Mouse (Mus musculus) forebrain, embryonic 12.5 days (tissue): ENCODE data around the gene Retnlg. TPM values are rescaled to one million over a fixed set of nuclear protein-coding genes. Genes with fewer than 3 reads are reported as not detected.

Source experiments
- ATAC-seq: fragments of 200-750 bp; cut with Nextera tagmentation; 2 replicates; pipeline ENCODE4 v1.8.0; 2017; ENCODE audit warnings: moderate TSS enrichment; ENCODE audit not compliant: low FRiP score
- H3K27ac ChIP-seq: fragments of 300-500 bp; sonication (generic); 2 replicates; pipeline ENCODE4 v1.5.1; 2016; ENCODE audit warnings: mild to moderate bottlenecking
- H3K27me3 ChIP-seq: fragments of 300-500 bp; sonication (generic); 2 replicates; pipeline ENCODE4 v1.6.1; 2016; ENCODE audit warnings: mild to moderate bottlenecking
- H3K36me3 ChIP-seq: fragments of 300-500 bp; sonication (generic); replicated peaks from 2 replicates; pipeline ENCODE4 v1.6.1; 2016; ENCODE audit warnings: mild to moderate bottlenecking
- H3K4me1 ChIP-seq: fragments of 300-500 bp; sonication (generic); 2 replicates; pipeline ENCODE4 v1.6.1; 2016
- H3K4me2 ChIP-seq: fragments of 300-500 bp; sonication (generic); 2 replicates; pipeline ENCODE4 v1.6.1; 2016; ENCODE audit warnings: mild to moderate bottlenecking, moderate library complexity
- H3K4me3 ChIP-seq: fragments of 300-500 bp; sonication (generic); replicated peaks from 2 replicates; pipeline ENCODE4 v1.5.1; 2016; ENCODE audit warnings: mild to moderate bottlenecking
- H3K9ac ChIP-seq: fragments of 300-500 bp; sonication (generic); 2 replicates; pipeline ENCODE4 v1.6.1; 2016; ENCODE audit warnings: mild to moderate bottlenecking
- H3K9me3 ChIP-seq: fragments of 300-500 bp; sonication (generic); 2 replicates; pipeline ENCODE4 v1.6.1; 2016
- WGBS: fragments of 180-500 bp; shearing (Covaris S2); methylation state at CpG from one replicate; pipeline ENCODE4 v1.1.7; 2016; 5-methylcytosine and 5-hydroxymethylcytosine counted together
- polyA plus RNA-seq: library from polyadenylated mRNA; unstranded; fragments of >200 nt; fragmentation: Nextera tagmentation; extraction: Ambion mirVana; gene quantifications from 2 replicates; pipeline ENCODE4 v1.2.1, GENCODE M21; 2016

The Retnlg gene
- polyA plus RNA-seq, 1 experiment from 2014 or later = not detected

DNA sequence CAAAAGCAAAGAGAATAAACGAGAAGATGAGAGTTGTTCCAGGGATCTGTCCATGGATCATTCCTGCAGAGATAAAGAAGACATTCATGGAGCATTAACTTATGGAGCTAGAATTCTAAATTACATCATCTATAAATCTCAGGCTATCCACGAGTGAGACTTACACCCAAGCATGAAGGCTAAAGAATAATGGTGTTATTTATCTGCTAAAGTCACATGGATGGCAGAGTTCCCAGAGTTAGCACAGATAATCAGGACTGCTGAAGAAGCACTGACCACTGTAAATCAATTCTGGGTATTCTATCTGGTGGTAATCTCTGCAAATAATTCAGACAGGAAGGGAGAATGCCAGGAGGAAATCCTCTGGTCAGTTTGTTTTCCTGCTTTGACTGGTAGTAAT, 18.3 kb downstream of the Retnlg start:
- Histone ChIP-seq H3K4me2 (no peak overlapping the region), H3K4me3 (no peak overlapping the region), H3K27ac (no peak overlapping the region), H3K36me3 (no peaks in the 10 kb centered on the region), H3K9ac (no peak overlapping the region), H3K27me3 (no peaks in the 10 kb centered on the region), H3K4me1 (no peaks in the 10 kb centered on the region), H3K9me3 (no peaks in the 10 kb centered on the region)
- no peak for ATAC-seq
- WGBS = 78% methylated on average over 2 of the region's 2 CpGs

DNA sequence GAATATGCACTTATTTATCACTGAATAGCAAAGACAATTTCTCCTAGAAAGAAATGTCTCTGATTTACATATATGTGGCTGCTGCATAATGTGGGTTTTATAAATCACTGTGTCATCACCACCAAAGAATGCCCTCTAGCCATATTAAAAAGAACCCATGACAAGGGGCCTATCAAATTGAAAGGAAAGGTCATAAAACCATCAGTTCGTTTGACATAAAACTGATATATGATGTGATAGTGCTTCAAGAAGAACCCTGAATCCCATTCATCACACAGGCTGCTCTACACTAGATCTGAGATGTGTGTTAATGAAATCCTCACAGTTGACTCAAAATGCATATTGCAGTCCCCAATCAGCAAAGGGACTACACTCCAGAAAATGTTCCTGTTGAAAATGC, 27.4 kb downstream of the Retnlg start:
- H3K9ac ChIP-seq = no peak overlapping the region
- H3K27ac ChIP-seq = no peak overlapping the region
- H3K9me3 ChIP-seq = no peaks in the 10 kb centered on the region
- H3K27me3 ChIP-seq = no peaks in the 10 kb centered on the region
- no peak overlapping the region for H3K4me3 ChIP-seq
- ATAC-seq = no peak
- H3K4me2 ChIP-seq = no peak overlapping the region
- H3K36me3 ChIP-seq = no peaks in the 10 kb centered on the region
- 67% methylated on average over 1 of the region's 1 CpGs for WGBS
- no peaks in the 10 kb centered on the region for H3K4me1 ChIP-seq

DNA sequence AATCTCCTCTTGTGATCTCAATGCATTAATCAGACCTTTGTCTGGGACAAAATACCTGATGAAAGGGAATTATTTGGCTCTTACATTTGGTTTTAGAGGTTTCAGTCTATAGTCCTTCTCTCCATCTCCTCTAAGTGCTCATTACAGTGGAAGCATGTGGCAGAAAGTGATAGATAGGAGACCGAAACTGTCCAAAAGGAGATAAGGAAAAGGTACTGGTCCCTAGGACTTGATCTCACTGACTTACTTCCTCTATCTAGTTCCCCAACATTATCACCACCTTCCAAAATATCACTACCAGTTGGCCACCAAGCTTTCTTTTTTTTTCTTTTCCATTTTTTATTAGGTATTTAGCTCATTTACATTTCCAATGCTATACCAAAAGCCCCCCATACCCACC, 38.8 kb downstream of the Retnlg start:
- no peak overlapping the region for H3K27ac ChIP-seq
- no peaks in the 10 kb centered on the region for H3K9me3 ChIP-seq
- no peaks in the 10 kb centered on the region for H3K27me3 ChIP-seq
- ATAC-seq = no peak
- 83% methylated on average over 1 of the region's 1 CpGs for WGBS
- no peaks in the 10 kb centered on the region for H3K4me1 ChIP-seq
- no peaks in the 10 kb centered on the region for H3K36me3 ChIP-seq
- no peak overlapping the region for H3K4me3 ChIP-seq
- no peak overlapping the region for H3K4me2 ChIP-seq
- H3K9ac ChIP-seq = no peak overlapping the region

DNA sequence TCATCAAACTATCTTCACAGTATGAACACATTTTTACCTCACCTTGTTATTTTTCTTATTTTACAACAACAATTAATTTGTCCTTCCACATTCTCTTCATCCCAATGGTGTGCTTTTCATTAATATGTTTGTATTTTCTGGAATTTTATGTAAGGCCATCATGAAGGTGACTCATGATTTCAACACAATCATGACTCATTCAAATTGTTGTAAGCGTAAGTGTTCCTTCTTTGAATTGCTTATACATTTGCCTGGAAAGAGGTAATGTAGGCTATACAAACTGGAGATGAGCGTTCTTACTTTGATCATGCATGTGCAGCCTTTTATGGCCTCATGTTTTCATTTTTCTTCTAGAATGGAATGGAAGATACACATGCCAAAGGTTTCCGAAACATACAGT, 40.8 kb downstream of the Retnlg start:
- Histone ChIP-seq H3K9ac (no peak overlapping the region), H3K4me1 (no peaks in the 10 kb centered on the region), H3K4me3 (no peak overlapping the region), H3K27ac (no peak overlapping the region), H3K9me3 (no peaks in the 10 kb centered on the region), H3K27me3 (no peaks in the 10 kb centered on the region), H3K36me3 (no peaks in the 10 kb centered on the region), H3K4me2 (no peak overlapping the region)
- ATAC-seq = no peak
- 94% methylated on average over 3 of the region's 3 CpGs for WGBS

DNA sequence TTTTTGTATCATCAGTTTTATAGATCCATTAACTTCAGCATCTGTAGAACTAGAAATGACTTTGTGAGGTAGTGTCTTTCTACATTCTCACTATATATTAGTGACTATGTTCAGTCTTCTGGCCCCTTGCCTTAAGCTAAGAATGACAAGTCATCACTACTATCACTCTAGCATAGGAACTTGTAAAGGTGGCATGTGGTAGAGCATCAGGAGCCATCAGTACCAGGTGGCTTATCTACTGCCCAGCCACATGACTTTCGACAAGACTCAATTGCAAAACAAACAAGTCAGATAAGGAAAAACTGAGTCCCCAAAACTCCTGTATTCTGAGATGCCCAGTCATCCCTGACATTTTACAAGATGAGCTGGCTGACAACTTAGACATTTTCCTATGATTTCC, 51.3 kb downstream of the Retnlg start:
- H3K4me1 ChIP-seq = no peaks in the 10 kb centered on the region
- no peak overlapping the region for H3K27ac ChIP-seq
- no peak for ATAC-seq
- no peaks in the 10 kb centered on the region for H3K9me3 ChIP-seq
- H3K27me3 ChIP-seq = no peaks in the 10 kb centered on the region
- H3K4me3 ChIP-seq = no peak overlapping the region
- H3K9ac ChIP-seq = no peak overlapping the region
- H3K4me2 ChIP-seq = no peak overlapping the region
- peaks cover 42% of the 10 kb centered on the region for H3K36me3 ChIP-seq
- WGBS = 96% methylated on average over 1 of the region's 1 CpGs

Other genes with a start within 250 kb of the Retnlg start
- gene Trat1, start 100.6 kb upstream of the Retnlg start, polyA plus RNA-seq = 0.04 TPM in 1 of 2 replicates, not detected in the other
- not detected in 2 replicates for gene Retnlb, start 55.8 kb upstream of the Retnlg start, polyA plus RNA-seq
- not detected in 2 replicates for gene Retnla, start 30.1 kb upstream of the Retnlg start, polyA plus RNA-seq
- gene Dzip3, start 121.5 kb downstream of the Retnlg start, polyA plus RNA-seq = 50.6 and 53.4 TPM in 2 replicates
- 52.3 and 54.5 TPM in 2 replicates for gene Cip2a, start 121.6 kb downstream of the Retnlg start, polyA plus RNA-seq
- gene Myh15, start 184.9 kb downstream of the Retnlg start, polyA plus RNA-seq = 0.04 and 0.05 TPM in 2 replicates